Mouse (Mus musculus): ENCODE measurements around the gene Olfr959.

GRCm38 (mm10) chr9:39603999-39604453 lies 28.7 kb upstream of the Olfr959 start, which contains the start of gene AW551984:
- TF ChIP-seq EP300 (IDR thresholded peaks at IDR 0.05; ENCODE audit: low read depth) (no peak), CTCF (IDR thresholded peaks at IDR 0.05; ENCODE audit: low read depth) (no peak)
